Mouse (Mus musculus) adrenal gland (tissue): ENCODE data around the gene Hsp90ab1.

Experiments
- intact Hi-C: fragments of 180-260 bp; cut with DNase I; formaldehyde crosslinking; loops from one replicate; pipeline ENCODE4 v1.15.1; 2025

Gene Hsp90ab1

DNA sequence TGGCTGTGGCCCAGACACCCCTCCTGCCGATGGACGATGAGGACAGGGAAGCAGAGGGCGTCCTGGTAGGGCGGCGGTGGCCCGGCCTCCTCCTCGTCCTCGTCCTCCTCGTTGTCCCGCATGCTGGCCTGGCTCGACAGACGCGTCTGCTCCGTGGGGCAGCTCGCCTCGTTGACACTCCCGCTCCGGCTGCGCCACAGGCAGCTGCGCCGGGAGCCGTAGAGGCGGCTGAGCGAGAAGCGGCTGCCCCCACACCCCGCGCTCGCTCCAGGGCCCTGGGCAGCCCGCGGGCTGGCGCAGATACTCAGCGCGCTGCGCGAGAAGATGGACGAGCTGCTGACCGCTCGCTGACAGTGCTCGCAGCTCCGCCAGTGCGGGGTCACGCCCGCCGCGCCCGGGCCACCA is 28.2 kb downstream of the Hsp90ab1 start:
- intact Hi-C loops, result no loop called here

- intact Hi-C loops, result no loop called here
Measured at GRCm38 (mm10) chr17:45544001-45544872, 28.8 kb downstream of the Hsp90ab1 start.

DNA sequence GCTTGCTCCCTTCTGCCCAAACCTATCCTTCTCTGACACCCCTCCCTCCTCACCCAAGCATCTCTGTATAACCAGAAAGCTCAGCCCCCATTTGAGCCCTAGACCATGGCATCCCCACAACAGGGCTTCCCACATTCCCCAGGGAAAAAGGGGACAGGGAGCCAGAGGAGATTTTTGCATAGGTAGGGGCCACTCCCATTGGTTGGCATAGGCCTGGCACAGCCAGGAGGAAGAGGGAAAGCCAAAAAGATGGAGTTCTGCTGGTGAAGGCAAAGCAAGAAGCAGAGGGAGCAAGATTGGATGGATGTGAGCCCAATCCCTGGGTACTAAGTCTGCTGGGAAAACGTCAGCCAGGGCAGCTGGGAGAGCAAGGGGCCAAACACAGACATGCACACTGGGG is 30.0 kb downstream of the Hsp90ab1 start:
- intact Hi-C loops, result no loop called here

- intact Hi-C loops, result no loop called here
Measured at GRCm38 (mm10) chr17:45542705-45543104, 30.4 kb downstream of the Hsp90ab1 start.

DNA sequence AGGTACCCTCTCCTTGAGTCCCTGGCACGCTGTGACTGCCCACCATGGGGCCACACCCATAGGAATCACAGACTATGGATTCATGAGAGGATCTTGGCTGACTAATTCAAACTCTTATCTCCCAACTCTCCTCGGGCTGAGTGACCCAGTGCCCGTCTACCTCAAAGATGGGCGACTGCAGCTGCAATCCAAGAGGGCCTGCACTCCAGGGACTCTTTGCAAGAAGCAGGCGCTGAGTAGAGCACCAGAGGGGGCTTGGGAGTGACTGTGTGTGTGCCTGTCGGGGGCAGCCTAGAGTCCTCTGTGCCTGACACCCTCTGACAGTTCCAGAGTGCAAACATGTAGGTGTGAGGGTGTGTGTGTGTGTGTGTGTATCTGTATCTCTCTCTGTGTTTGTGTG is 30.9 kb downstream of the Hsp90ab1 start:
- intact Hi-C loops, result no loop called here

GRCm38 (mm10) chr17:45539664-45540063 is 33.4 kb downstream of the Hsp90ab1 start:
- intact Hi-C loops, result no loop called here

- intact Hi-C loops, result no loop called here
Measured at GRCm38 (mm10) chr17:45538394-45538793, 34.7 kb downstream of the Hsp90ab1 start.

DNA sequence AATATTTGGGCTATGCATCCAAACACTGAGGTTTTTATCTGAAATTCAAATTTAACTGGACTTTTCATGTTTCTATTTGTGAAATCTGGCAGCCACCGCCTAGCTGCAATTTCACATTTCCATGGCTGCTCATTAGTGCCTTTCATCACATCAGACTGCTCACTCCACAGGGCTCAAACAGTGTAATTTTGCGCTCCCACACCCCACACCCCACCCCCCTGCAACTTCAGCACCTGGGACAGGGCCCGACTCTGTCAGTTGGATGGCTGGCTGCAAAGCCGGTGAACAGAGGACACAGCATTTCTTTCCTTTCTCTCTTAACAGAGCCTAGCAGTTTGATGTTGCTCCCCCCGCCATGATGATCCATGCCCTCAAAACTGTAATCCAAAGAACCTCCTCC is 36.8 kb downstream of the Hsp90ab1 start:
- intact Hi-C loops, result no loop called here

- intact Hi-C loops, result no loop called here
Measured at GRCm38 (mm10) chr17:45532896-45533295, 40.2 kb downstream of the Hsp90ab1 start.

- intact Hi-C loops, result no loop called here
Measured at GRCm38 (mm10) chr17:45530346-45530782, 42.7 kb downstream of the Hsp90ab1 start.

DNA sequence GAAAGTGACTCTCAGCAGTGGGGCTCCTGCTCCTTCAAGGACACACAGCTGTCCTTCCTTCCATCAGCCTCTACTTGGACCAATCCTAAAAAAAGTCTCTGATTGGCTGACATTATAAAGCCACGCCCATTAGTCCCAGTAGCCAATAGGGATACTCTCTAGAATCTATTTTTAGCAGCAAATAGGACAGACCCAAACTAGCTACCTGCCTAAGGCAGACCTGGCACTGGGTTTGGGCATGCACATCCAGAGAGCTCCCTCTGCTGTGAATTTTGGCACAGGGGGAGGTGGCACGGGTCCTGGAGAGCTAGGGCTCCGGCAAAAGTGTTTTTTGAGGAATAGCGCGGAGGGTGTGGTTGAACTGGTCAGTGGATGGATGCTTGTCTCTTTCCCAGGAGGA is 46.5 kb downstream of the Hsp90ab1 start:
- intact Hi-C loops, result no loop called here

- intact Hi-C loops, result no loop called here
Measured at GRCm38 (mm10) chr17:45524961-45525360, 48.1 kb downstream of the Hsp90ab1 start.

DNA sequence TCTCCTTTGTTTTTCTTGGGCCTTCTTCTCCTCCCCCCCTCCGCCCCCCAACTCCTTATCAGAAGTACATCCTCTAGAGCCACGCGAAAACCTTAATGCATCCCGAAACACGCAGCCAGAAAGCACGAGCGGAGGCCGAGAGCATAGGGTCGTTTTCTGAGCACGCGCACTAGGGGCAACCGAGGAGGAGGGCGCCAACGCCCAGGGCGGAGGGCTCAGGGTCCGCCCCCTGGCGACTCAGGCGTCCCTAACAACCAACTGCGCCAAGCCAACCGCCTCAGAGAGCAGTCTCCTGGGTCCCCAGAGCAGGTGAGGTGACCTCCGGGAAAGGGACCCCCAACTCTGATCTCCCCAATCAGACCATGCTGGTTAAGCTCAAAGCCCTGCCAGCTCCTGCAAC is 49.8 kb downstream of the Hsp90ab1 start, which contains the start of gene Tcte1:
Gene Tcte1, plus strand, starts transcription at position 172 of the 400 bp plus-strand sequence.
- intact Hi-C loops, result no loop called here

DNA sequence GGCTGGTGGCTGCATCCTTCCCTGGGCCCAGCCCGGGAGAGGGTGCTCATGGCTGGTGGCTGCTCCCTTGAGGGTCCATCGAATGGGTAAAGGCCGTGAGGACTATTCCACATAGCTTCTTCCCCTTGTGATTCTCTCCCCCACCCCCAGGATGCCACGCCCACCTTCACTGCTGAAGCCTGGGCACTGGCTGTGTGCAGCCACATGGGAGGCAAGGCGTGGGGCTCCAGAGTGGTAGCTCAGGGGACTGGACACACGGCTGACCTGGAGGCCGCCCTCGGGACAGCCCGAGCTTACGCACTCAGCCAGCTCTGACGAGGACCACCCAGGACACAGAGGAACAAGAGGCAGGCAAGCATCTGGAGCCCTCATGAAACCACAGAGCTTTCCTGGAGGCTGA is 52.9 kb downstream of the Hsp90ab1 start:
- intact Hi-C loops, result no loop called here

DNA sequence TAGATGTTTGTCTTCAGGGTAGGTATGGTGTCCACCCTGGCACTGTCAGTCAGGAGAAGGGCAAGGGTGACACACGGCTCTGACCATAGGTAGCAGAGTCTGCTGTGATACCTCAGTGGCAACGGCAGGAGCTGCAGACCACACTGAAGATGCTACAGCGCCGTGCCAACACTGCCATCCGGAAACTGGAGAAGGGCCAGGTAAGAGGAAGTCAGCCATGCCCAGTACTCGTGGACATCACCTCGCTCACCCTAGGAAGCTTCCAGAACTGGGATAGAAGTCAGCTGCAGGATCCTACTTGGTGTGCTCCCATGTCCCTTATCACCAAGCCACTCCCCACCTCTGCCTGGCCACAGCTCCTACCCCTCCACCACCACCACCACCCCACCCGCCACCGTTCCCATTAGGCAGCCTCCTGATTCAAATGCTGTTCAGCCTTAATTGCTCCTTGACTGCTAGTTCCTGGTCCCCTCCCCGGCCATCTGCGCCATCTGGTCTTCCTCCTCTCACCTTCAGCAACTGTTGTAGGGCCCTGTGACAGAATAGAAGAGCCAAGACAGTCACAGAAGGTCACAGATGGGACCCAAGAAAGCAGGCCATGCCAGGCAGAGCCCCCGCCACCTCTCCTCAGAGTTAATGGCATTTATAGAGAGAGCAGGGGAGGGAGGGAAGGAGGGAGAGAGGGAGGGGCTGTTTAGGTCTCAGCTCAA is 54.1 kb downstream of the Hsp90ab1 start:
- intact Hi-C loops, result loop anchor here (5.0 kb wide), 1 partner anchor 33 kb away; no protein-coding TSS in a partner anchor
